Mouse (Mus musculus) adrenal gland, adult 18-20 months (tissue): ENCODE measurements at regions not wholly inside any gene's neighbourhood (a gene's known extent, or its start where the extent isn't known, plus 50 kb on each side); places are given as distances from the start of the nearest gene placed in this dataset.
A peak's percentile ranks its signal among the peaks of the same experiment; 100 is the strongest.

Source experiments
- DNase-seq, 2 experiments: peaks; one replicate each; pipeline ENCODE4 v3.0.0; 2021 to 2022; ENCODE audit warnings: low spot score in 2 of 2

DNA sequence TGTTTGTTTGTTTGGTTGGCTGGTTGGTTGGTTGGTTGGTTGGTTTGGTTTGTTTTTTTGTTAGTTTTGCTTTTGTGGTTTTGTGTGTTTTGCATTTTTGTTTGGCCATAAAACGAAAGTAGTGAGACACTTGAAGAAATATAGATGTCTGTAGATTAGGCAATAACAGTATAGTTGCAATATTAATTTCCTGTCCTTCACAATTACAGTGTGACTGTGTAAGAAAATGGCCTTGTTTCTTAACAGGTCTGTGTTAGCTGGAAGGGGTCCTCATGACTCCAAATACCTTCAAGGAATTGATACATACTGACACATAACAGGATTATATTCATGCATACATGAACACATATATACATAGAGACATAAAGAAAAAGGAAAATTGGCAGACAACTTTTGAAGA is 334.2 kb downstream of the Bcor start:
- DNase-seq = no peak

DNA sequence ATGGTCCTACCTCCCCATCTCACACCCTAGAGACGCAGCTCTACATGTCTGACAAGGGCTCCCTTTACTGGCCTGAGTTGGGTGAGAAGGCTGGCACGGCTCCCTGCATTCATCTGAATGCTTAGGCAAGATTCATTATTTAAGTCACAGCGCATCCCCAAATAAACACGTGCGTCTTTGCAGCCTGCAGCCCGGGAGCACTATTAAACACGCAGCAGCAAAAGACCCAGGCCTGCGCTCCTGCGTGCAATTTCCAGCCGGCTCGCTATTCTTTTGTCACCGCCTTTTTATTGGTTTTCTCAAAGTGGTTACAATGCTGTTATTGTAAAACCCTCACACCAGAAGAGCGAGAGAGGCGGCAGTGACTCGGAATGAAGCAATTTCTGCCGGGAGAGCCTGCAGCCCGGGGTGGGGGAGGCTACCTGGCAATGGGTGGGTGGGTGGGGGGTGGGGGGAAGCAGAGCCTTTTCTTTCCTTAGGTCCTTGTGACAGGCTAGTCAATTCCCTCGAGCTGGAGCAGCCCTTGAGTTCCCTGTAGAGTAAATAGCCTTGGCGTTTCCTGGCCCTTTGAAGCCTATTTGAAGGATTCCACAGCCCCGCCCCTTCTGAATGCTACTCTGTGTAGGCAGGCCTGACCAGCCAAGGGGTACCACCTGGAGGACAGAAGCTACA is 333.3 kb downstream of the Bcor start:
- DNase-seq = no peak

GRCm38 (mm10) chrX:11829411-11830002 is 330.6 kb downstream of the Bcor start:
- DNase-seq = no peak

GRCm38 (mm10) chrX:11837566-11837965 is 322.6 kb downstream of the Bcor start:
- DNase-seq = no peak

GRCm38 (mm10) chrX:11839665-11840245 is 320.4 kb downstream of the Bcor start:
- peak; percentile 21 to 25 for DNase-seq

- DNase-seq = no peak
These were observed 319.7 kb downstream of the Bcor start for GRCm38 (mm10) chrX:11840319-11841035.

- DNase-seq = no peak
These were observed 314.6 kb downstream of the Bcor start for GRCm38 (mm10) chrX:11845566-11845965.

GRCm38 (mm10) chrX:11855910-11856309 is 304.2 kb downstream of the Bcor start:
- no peak for DNase-seq

DNA sequence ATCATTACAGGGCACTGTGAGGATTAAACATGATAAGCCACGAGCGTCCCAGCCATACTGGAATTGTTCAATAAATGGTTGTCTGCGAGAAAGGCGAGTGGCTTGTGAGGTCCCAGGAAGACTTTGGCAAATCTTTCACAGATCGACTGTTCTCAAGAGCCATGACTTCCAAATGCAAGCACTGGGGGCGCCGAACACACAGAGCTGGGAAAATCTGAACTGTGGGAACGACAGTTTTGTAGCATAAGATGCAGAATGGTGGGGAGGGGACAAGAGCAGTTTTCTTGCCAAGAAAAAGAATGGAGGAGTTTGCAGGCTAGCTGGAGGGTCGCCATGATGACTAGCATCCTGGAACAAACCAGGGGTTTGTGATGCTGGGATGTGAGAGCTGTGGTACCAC is 300.8 kb downstream of the Bcor start:
- DNase-seq = no peak

DNA sequence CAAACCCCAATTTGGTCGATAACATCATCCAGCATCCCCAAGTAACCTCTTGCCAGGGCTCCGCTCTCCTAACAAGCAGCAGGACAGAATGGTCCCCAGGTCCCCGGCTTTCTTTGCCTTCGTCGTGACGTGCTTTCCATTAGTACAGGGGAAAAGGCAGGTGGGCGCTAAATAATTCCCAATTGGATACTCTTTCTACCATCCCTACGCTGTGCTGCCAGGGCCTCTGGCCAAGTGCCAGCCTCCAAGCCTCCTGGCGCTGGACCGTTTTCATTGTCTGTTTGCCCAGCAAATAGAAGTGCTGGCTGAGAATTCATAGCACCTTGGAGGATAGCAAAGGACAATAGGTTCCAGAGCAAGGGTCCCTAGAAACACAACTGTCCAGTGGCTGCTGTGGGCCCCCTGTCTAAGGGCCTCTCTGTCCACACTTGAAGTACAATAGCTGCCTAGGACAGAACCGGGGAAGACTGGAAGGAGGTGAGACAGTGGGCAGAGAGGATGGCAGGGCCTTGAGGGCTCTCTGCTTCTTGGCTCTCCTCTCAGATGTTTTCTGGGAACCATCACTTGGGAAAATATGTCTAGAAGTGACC is 298.9 kb downstream of the Bcor start:
- DNase-seq = no peak

DNA sequence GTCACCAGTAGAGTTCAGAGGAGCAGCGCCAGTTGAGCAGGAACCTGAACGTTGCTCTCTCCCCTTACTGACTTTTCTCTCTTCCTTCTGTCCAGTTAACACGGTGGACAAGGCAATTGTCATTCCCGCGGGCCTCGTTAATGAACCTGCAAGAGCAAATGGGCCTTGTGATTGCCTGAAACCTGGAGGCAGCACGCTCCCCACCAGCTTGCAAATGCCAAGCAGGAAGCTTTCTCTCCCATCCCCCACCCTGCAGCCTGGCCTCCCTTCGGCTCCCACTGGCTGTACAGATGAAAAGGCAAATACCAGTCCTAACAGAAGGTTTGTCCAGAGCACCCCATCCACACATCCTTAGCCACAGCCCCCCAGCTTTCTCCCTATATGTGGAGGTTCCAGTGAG is 298.3 kb downstream of the Bcor start:
- DNase-seq = no peak

- DNase-seq = no peak
These were observed 297.0 kb downstream of the Bcor start for GRCm38 (mm10) chrX:11863106-11863505.

DNA sequence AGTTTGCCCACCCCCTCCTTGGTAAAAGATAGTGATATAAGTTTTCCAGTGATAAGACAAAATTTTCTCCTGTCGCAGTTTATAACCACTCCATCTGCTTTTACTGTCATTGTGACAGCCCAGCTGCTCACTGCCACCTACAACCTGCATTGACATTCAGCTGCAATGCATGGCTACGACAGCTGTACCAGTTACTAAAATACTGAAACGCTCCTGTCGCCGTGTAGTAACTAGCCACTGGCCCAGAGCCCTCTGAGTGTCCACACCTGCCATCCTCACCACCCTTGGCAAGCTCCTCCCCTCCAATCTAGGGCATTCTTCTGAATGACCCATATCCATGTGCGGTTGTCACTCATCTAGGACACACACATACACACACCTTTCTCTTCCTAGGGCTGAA is 286.2 kb downstream of the Bcor start:
- DNase-seq = no peak

DNA sequence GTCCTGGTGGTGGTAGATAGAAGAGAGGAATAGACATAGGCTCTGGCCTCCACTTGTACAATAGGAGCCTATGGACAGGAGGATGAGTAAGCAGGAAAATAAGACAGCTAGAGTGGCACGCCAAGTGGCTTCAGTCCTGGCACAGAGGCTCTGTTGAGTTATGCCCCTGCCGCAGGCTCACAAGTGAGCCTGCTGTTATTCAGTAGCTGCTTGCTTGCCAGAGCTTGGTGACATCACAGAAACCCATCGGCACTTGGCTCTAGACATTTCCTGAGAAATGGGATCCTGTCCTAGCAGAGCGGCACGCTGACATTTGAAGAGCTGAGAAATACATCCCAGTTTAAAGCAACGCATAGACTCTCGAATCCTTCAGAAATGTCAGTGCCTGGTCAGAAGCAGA is 283.5 kb downstream of the Bcor start:
- no peak for DNase-seq

- no peak for DNase-seq
These were observed 282.1 kb downstream of the Bcor start for GRCm38 (mm10) chrX:11878028-11878427.

GRCm38 (mm10) chrX:11880972-11881371 is 279.2 kb downstream of the Bcor start:
- no peak for DNase-seq

GRCm38 (mm10) chrX:11883738-11884716 is 276.1 kb downstream of the Bcor start:
- no peak for DNase-seq

GRCm38 (mm10) chrX:11892396-11892795 is 267.8 kb downstream of the Bcor start:
- no peak for DNase-seq

- DNase-seq = no peak
These were observed 266.4 kb downstream of the Bcor start for GRCm38 (mm10) chrX:11893606-11894279.

DNA sequence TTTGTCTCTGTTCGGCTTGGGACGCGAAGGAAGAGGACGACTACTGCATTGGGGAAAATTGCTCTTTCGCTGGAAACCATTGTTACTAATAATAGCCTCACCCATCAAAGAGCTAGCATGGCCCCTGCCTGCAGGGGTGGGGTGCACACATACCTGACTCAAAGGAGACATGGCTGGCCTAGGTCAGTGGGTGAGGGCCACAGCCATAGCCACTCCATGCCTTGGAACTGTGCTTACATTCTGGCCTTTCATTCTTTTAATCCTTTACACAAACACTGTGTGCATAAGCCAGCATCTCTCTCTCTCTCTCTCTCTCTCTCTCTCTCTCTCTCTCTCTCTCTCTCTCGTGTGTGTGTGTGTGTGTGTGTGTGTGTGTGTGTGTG is 265.9 kb downstream of the Bcor start:
- DNase-seq = no peak
